Mouse (Mus musculus) G1E (cell line): Measurements from ENCODE around the gene Gmppa. TPM values are rescaled to one million over a fixed set of nuclear protein-coding genes. Genes with fewer than 3 reads are reported as not detected.

Experiments
- ATAC-seq: 2 replicates; pipeline ENCODE4 v1.8.0; 2016; ENCODE audit warnings: mild to moderate bottlenecking; ENCODE audit not compliant: insufficient number of reproducible peaks, poor library complexity, low FRiP score, severe bottlenecking; ENCODE audit errors: extremely low read depth
- DNase-seq: peaks from one replicate; pipeline ENCODE4 v3.0.0; 2012; ENCODE audit warnings: low spot score
- H3K27me3 ChIP-seq: 2 replicates; pipeline ENCODE4 v1.6.1; 2012; ENCODE audit warnings: mild to moderate bottlenecking, low read length, inconsistent platforms; ENCODE audit not compliant: insufficient read depth
- H3K36me3 ChIP-seq: replicated peaks from 2 replicates; pipeline ENCODE3; 2012; ENCODE audit warnings: mild to moderate bottlenecking, inconsistent platforms
- H3K4me1 ChIP-seq: 2 replicates; pipeline ENCODE4 v1.6.1; 2012; ENCODE audit warnings: low read depth, low read length, inconsistent platforms, mixed read lengths; ENCODE audit not compliant: insufficient read depth
- H3K4me3 ChIP-seq: 2 replicates; pipeline ENCODE4 v1.5.1; 2012; ENCODE audit warnings: low read depth, mild to moderate bottlenecking, inconsistent platforms, low read length, moderate library complexity, mixed read lengths
- H3K9me3 ChIP-seq: replicated peaks from 2 replicates; pipeline ENCODE4 v1.6.1; 2012; ENCODE audit warnings: inconsistent platforms
- CTCF ChIP-seq: IDR thresholded peaks from 2 replicates; pipeline ENCODE4 v1.5.1; 2012; ENCODE audit warnings: low read depth, low read length, inconsistent platforms, mixed read lengths
- GATA1 ChIP-seq: IDR thresholded peaks from 2 replicates; pipeline ENCODE4 v1.6.1; 2012; ENCODE audit warnings: borderline replicate concordance, low read length, inconsistent platforms, mixed read lengths
- GATA2 ChIP-seq: IDR thresholded peaks from 2 replicates; pipeline ENCODE4 v1.6.1; 2012; ENCODE audit warnings: low read depth, low read length, inconsistent platforms, borderline replicate concordance
- POLR2AphosphoS5 ChIP-seq: IDR thresholded peaks from 2 replicates; pipeline ENCODE4 v1.6.1; 2012; ENCODE audit warnings: low read depth, low read length, inconsistent platforms; ENCODE audit not compliant: insufficient replicate concordance
- TAL1 ChIP-seq: conservative IDR thresholded peaks from 2 replicates; pipeline ENCODE4 v1.6.1; 2012; ENCODE audit warnings: low read depth, low read length, inconsistent platforms, mixed read lengths
- polyA plus RNA-seq: library from polyadenylated mRNA; stranded (reverse); fragments of >175 nt; gene quantifications from 2 replicates; pipeline ENCODE4 v1.2.3, GENCODE M21; 2012
- total RNA-seq, 2 experiments: library from RNA; stranded (forward) in 1 of 2; stranded (reverse) in 1 of 2; fragments of 200-1000 nt in 1 of 2; fragments of >200 nt in 1 of 2; fragmentation: Nextera tagmentation in 1 of 2; gene quantifications; 2 replicates each; pipeline ENCODE4 v1.2.3; 2014 to 2017

Gene Gmppa
- total and polyA plus RNA-seq, 3 experiments = 178 to 328 (median 182) TPM

GRCm38 (mm10) chr1:75492579-75493170, 56.9 kb downstream of the Gmppa start:
- H3K36me3 ChIP-seq = no peaks in the 10 kb centered on the region
- no peaks in the 10 kb centered on the region; the same call in none of the 2 replicates for H3K4me1 ChIP-seq
- no peaks in the 10 kb centered on the region for H3K9me3 ChIP-seq
- H3K4me3 ChIP-seq = no peak overlapping the region
- DNase-seq = no peak
- peaks cover 36% of the 10 kb centered on the region; the same call in 1 of the 2 replicates for H3K27me3 ChIP-seq
- TF ChIP-seq GATA1 (no peak), TAL1 (no peak), POLR2AphosphoS5 (no peak), GATA2 (no peak), CTCF (no peak)
- no peak for ATAC-seq

Other genes with a start within 250 kb of the Gmppa start
- 47.5 and 50.4 TPM in 2 replicates for gene Ankzf1, start 243.8 kb upstream of the Gmppa start, total RNA-seq (2014; fragmentation: Nextera tagmentation)
- gene Ankzf1, start 243.8 kb upstream of the Gmppa start, total RNA-seq (2017) = 57.4 and 69.3 TPM in 2 replicates
- gene Ankzf1, start 243.8 kb upstream of the Gmppa start, polyA plus RNA-seq = 17.0 and 22.9 TPM in 2 replicates
- gene Atg9a, start 243.7 kb upstream of the Gmppa start, total RNA-seq (2014; fragmentation: Nextera tagmentation) = 40.0 and 46.2 TPM in 2 replicates
- 16.2 and 16.3 TPM in 2 replicates for gene Atg9a, start 243.7 kb upstream of the Gmppa start, total RNA-seq (2017)
- gene Atg9a, start 243.7 kb upstream of the Gmppa start, polyA plus RNA-seq = 34.2 and 47.5 TPM in 2 replicates
- 10.1 and 19.2 TPM in 2 replicates for gene Glb1l, start 225.1 kb upstream of the Gmppa start, total RNA-seq (2014; fragmentation: Nextera tagmentation)
- 11.0 and 12.5 TPM in 2 replicates for gene Glb1l, start 225.1 kb upstream of the Gmppa start, total RNA-seq (2017)
- gene Glb1l, start 225.1 kb upstream of the Gmppa start, polyA plus RNA-seq = 0.29 and 0.83 TPM in 2 replicates
- gene Stk16, start 225.1 kb upstream of the Gmppa start, total RNA-seq (2014; fragmentation: Nextera tagmentation) = 59.4 and 78.2 TPM in 2 replicates
- gene Stk16, start 225.1 kb upstream of the Gmppa start, total RNA-seq (2017) = 70.7 and 72.6 TPM in 2 replicates
- 114 and 133 TPM in 2 replicates for gene Stk16, start 225.1 kb upstream of the Gmppa start, polyA plus RNA-seq
- 201 and 287 TPM in 2 replicates for gene Tuba4a, start 216.1 kb upstream of the Gmppa start, total RNA-seq (2014; fragmentation: Nextera tagmentation)
- gene Tuba4a, start 216.1 kb upstream of the Gmppa start, total RNA-seq (2017) = 156 and 175 TPM in 2 replicates
- 38.6 and 61.0 TPM in 2 replicates for gene Tuba4a, start 216.1 kb upstream of the Gmppa start, polyA plus RNA-seq
- not detected in 2 replicates for gene A630095N17Rik, start 203.8 kb upstream of the Gmppa start, total RNA-seq (2014; fragmentation: Nextera tagmentation)
- not detected in 2 replicates for gene A630095N17Rik, start 203.8 kb upstream of the Gmppa start, total RNA-seq (2017)
- not detected in 2 replicates for gene A630095N17Rik, start 203.8 kb upstream of the Gmppa start, polyA plus RNA-seq
- gene Dnajb2, start 199.5 kb upstream of the Gmppa start, total RNA-seq (2014; fragmentation: Nextera tagmentation) = 15.4 and 63.3 TPM in 2 replicates
- gene Dnajb2, start 199.5 kb upstream of the Gmppa start, total RNA-seq (2017) = 13.9 and 15.6 TPM in 2 replicates
- 9.1 and 11.1 TPM in 2 replicates for gene Dnajb2, start 199.5 kb upstream of the Gmppa start, polyA plus RNA-seq
- not detected in 2 replicates for gene Ptprn, start 171.4 kb upstream of the Gmppa start, total RNA-seq (2014; fragmentation: Nextera tagmentation)
- gene Ptprn, start 171.4 kb upstream of the Gmppa start, total RNA-seq (2017) = 0.11 TPM in 1 of 2 replicates, not detected in the other
- 0.03 and 0.08 TPM in 2 replicates for gene Ptprn, start 171.4 kb upstream of the Gmppa start, polyA plus RNA-seq
- not detected in 2 replicates for gene Resp18, start 157.5 kb upstream of the Gmppa start, total RNA-seq (2014; fragmentation: Nextera tagmentation)
- gene Resp18, start 157.5 kb upstream of the Gmppa start, total RNA-seq (2017) = not detected in 2 replicates
- not detected in 2 replicates for gene Resp18, start 157.5 kb upstream of the Gmppa start, polyA plus RNA-seq
- gene Dnpep, start 117.9 kb upstream of the Gmppa start, total RNA-seq (2014; fragmentation: Nextera tagmentation) = 56.3 and 73.7 TPM in 2 replicates
- gene Dnpep, start 117.9 kb upstream of the Gmppa start, total RNA-seq (2017) = 38.7 and 47.2 TPM in 2 replicates
- gene Dnpep, start 117.9 kb upstream of the Gmppa start, polyA plus RNA-seq = 69.4 and 79.0 TPM in 2 replicates
- gene Des, start 75.6 kb upstream of the Gmppa start, total RNA-seq (2014; fragmentation: Nextera tagmentation) = 12.9 and 19.0 TPM in 2 replicates
- 3.4 and 5.6 TPM in 2 replicates for gene Des, start 75.6 kb upstream of the Gmppa start, total RNA-seq (2017)
- 12.7 and 13.8 TPM in 2 replicates for gene Des, start 75.6 kb upstream of the Gmppa start, polyA plus RNA-seq
- 1.9 and 7.7 TPM in 2 replicates for gene Speg, start 60.6 kb upstream of the Gmppa start, total RNA-seq (2014; fragmentation: Nextera tagmentation)
- 1.9 and 2.3 TPM in 2 replicates for gene Speg, start 60.6 kb upstream of the Gmppa start, total RNA-seq (2017)
- 10.3 and 12.6 TPM in 2 replicates for gene Speg, start 60.6 kb upstream of the Gmppa start, polyA plus RNA-seq
- gene Asic4, start 14.5 kb downstream of the Gmppa start, total RNA-seq (2014; fragmentation: Nextera tagmentation) = 1.1 and 2.9 TPM in 2 replicates
- 1.7 and 2.6 TPM in 2 replicates for gene Asic4, start 14.5 kb downstream of the Gmppa start, total RNA-seq (2017)
- gene Asic4, start 14.5 kb downstream of the Gmppa start, polyA plus RNA-seq = 8.7 and 8.8 TPM in 2 replicates
- gene Chpf, start 43.4 kb downstream of the Gmppa start, total RNA-seq (2014; fragmentation: Nextera tagmentation) = 19.9 and 23.6 TPM in 2 replicates
- 12.0 and 16.6 TPM in 2 replicates for gene Chpf, start 43.4 kb downstream of the Gmppa start, total RNA-seq (2017)
- gene Chpf, start 43.4 kb downstream of the Gmppa start, polyA plus RNA-seq = 119 and 121 TPM in 2 replicates
- 0.30 TPM in 1 of 2 replicates, not detected in the other for gene Tmem198, start 43.6 kb downstream of the Gmppa start, total RNA-seq (2014; fragmentation: Nextera tagmentation)
- 0.76 and 1.1 TPM in 2 replicates for gene Tmem198, start 43.6 kb downstream of the Gmppa start, total RNA-seq (2017)
- 4.0 and 4.8 TPM in 2 replicates for gene Tmem198, start 43.6 kb downstream of the Gmppa start, polyA plus RNA-seq
- gene Obsl1, start 70.5 kb downstream of the Gmppa start, total RNA-seq (2014; fragmentation: Nextera tagmentation) = not detected in 2 replicates
- gene Obsl1, start 70.5 kb downstream of the Gmppa start, total RNA-seq (2017) = 0.05 and 0.17 TPM in 2 replicates
- gene Obsl1, start 70.5 kb downstream of the Gmppa start, polyA plus RNA-seq = not detected in 2 replicates
- gene Inha, start 71.1 kb downstream of the Gmppa start, total RNA-seq (2014; fragmentation: Nextera tagmentation) = not detected in 2 replicates
- not detected in 2 replicates for gene Inha, start 71.1 kb downstream of the Gmppa start, total RNA-seq (2017)
- gene Inha, start 71.1 kb downstream of the Gmppa start, polyA plus RNA-seq = not detected in 2 replicates
- 25.2 and 35.2 TPM in 2 replicates for gene Stk11ip, start 85.6 kb downstream of the Gmppa start, total RNA-seq (2014; fragmentation: Nextera tagmentation)
- gene Stk11ip, start 85.6 kb downstream of the Gmppa start, total RNA-seq (2017) = 30.0 and 35.3 TPM in 2 replicates
- 201 and 251 TPM in 2 replicates for gene Stk11ip, start 85.6 kb downstream of the Gmppa start, polyA plus RNA-seq
- not detected in 2 replicates for gene Slc4a3, start 110.3 kb downstream of the Gmppa start, total RNA-seq (2014; fragmentation: Nextera tagmentation)
- 0.05 and 0.23 TPM in 2 replicates for gene Slc4a3, start 110.3 kb downstream of the Gmppa start, total RNA-seq (2017)
- not detected in 2 replicates for gene Slc4a3, start 110.3 kb downstream of the Gmppa start, polyA plus RNA-seq